Mouse (Mus musculus) embryonic facial prominence, embryonic 11.5 days (tissue): ENCODE results near the gene Dgki. TPM values are rescaled to one million over a fixed set of nuclear protein-coding genes. Genes with fewer than 3 reads are reported as not detected.

Source experiments
- ATAC-seq: fragments of 200-750 bp; cut with Nextera tagmentation; replicated peaks from 2 replicates; pipeline ENCODE4 v1.8.0; 2017; ENCODE audit warnings: low read depth; ENCODE audit not compliant: insufficient number of reproducible peaks, low FRiP score, low TSS enrichment
- DNase-seq: peaks from one replicate; pipeline ENCODE4 v3.0.0-alpha.2; 2015; ENCODE audit warnings: low spot score
- H3K27ac ChIP-seq: fragments of 300-500 bp; sonication (generic); replicated peaks from 2 replicates; pipeline ENCODE4 v1.5.1; 2014; ENCODE audit warnings: mild to moderate bottlenecking, low read depth, low read length, control low read depth
- H3K27me3 ChIP-seq: fragments of 300-500 bp; sonication (generic); 2 replicates; pipeline ENCODE4 v1.6.1; 2014; ENCODE audit warnings: mild to moderate bottlenecking, low read length, moderate library complexity, mixed read lengths; ENCODE audit not compliant: control insufficient read depth, insufficient read depth
- H3K36me3 ChIP-seq: fragments of 300-500 bp; sonication (generic); replicated peaks from 2 replicates; pipeline ENCODE4 v1.6.1; 2014; ENCODE audit warnings: low read depth, mild to moderate bottlenecking, low read length, moderate library complexity, mixed read lengths; ENCODE audit not compliant: control insufficient read depth, insufficient read depth
- H3K4me1 ChIP-seq: fragments of 300-500 bp; sonication (generic); 2 replicates; pipeline ENCODE4 v1.6.1; 2014; ENCODE audit warnings: low read length, mixed read lengths; ENCODE audit not compliant: control insufficient read depth, insufficient read depth
- H3K4me2 ChIP-seq: fragments of 300-500 bp; sonication (generic); 2 replicates; pipeline ENCODE4 v1.6.1; 2014; ENCODE audit warnings: low read depth, mild to moderate bottlenecking, control low read depth, low read length, moderate library complexity
- H3K4me3 ChIP-seq: fragments of 300-500 bp; sonication (generic); 2 replicates; pipeline ENCODE4 v1.5.1; 2014; ENCODE audit warnings: low read depth, low read length, control low read depth
- H3K9ac ChIP-seq: fragments of 300-500 bp; sonication (generic); replicated peaks from 2 replicates; pipeline ENCODE4 v1.6.1; 2014; ENCODE audit warnings: mild to moderate bottlenecking, control low read depth, low read length
- H3K9me3 ChIP-seq: fragments of 300-500 bp; sonication (generic); replicated peaks from 2 replicates; pipeline ENCODE4 v1.6.1; 2016; ENCODE audit warnings: mild to moderate bottlenecking, low read length, inconsistent platforms, mixed read lengths; ENCODE audit not compliant: control insufficient read depth
- WGBS: fragments of 180-500 bp; shearing (Covaris S2); extraction: QIAGEN DNeasy Blood & Tissue Kit; methylation state at CpG from one replicate; pipeline ENCODE4 v1.1.7; 2014; 5-methylcytosine and 5-hydroxymethylcytosine counted together
- polyA plus RNA-seq: library from polyadenylated mRNA; unstranded; fragments of >200 nt; fragmentation: Nextera tagmentation; extraction: Ambion mirVana; gene quantifications from 2 replicates; pipeline ENCODE4 v1.2.1, GENCODE M21; 2014

Dgki gene
- polyA plus RNA-seq = 0.99 and 1.0 TPM in 2 replicates

GRCm38 (mm10) chr6:37299562-37300390, at the start of gene Dgki:
Gene Dgki (minus strand): TSS chr6:37300184.
- Histone ChIP-seq H3K27ac (no peak within 1 kb of the TSS), H3K9me3 (no peaks in the 10 kb centered on the region), H3K36me3 (no peaks in the 10 kb centered on the region), H3K4me1 (no peaks in the 10 kb centered on the region; the same call in 1 of the 2 replicates), H3K27me3 (peaks cover 27% of the 10 kb centered on the region), H3K4me2 (peak within 1 kb of the TSS; percentile 99), H3K4me3 (peak within 1 kb of the TSS; percentile 64), H3K9ac (peak within 1 kb of the TSS; percentile 65)
- WGBS = under 1% methylated on average over 60 of the region's 65 CpGs
- DNase-seq (peak; percentile 78), ATAC-seq (peak; percentile 85)

- H3K9me3 ChIP-seq = no peaks in the 10 kb centered on the region
- no peak overlapping the region for H3K4me3 ChIP-seq
- no peak overlapping the region for H3K27ac ChIP-seq
- ATAC-seq = no peak
- H3K4me2 ChIP-seq = no peak overlapping the region
- no peak for DNase-seq
- H3K36me3 ChIP-seq = no peaks in the 10 kb centered on the region
- no peak overlapping the region for H3K9ac ChIP-seq
- no peaks in the 10 kb centered on the region for H3K27me3 ChIP-seq
- 76% methylated on average over 5 of the region's 5 CpGs for WGBS
- H3K4me1 ChIP-seq = no peaks in the 10 kb centered on the region
Measured at GRCm38 (mm10) chr6:37347606-37348005, 47.6 kb upstream of the Dgki start.

GRCm38 (mm10) chr6:37338055-37338454, 38.1 kb upstream of the Dgki start:
- no peak for DNase-seq
- no peak overlapping the region for H3K27ac ChIP-seq
- ATAC-seq = no peak
- no peak overlapping the region for H3K9ac ChIP-seq
- no peaks in the 10 kb centered on the region for H3K27me3 ChIP-seq
- WGBS = 92% methylated on average over 5 of the region's 5 CpGs
- no peaks in the 10 kb centered on the region for H3K4me1 ChIP-seq
- H3K9me3 ChIP-seq = no peaks in the 10 kb centered on the region
- no peaks in the 10 kb centered on the region; the same call in 1 of the 2 replicates for H3K36me3 ChIP-seq
- no peak overlapping the region for H3K4me2 ChIP-seq
- no peak overlapping the region for H3K4me3 ChIP-seq

GRCm38 (mm10) chr6:37336831-37337260, 36.9 kb upstream of the Dgki start:
- no peak overlapping the region for H3K4me3 ChIP-seq
- no peak for DNase-seq
- no peaks in the 10 kb centered on the region; the same call in 1 of the 2 replicates for H3K36me3 ChIP-seq
- peak; percentile 59; the same call in 1 of the 2 replicates for ATAC-seq
- H3K9ac ChIP-seq = no peak overlapping the region
- WGBS = 19% methylated on average over 5 of the region's 5 CpGs
- H3K27ac ChIP-seq = no peak overlapping the region
- H3K9me3 ChIP-seq = no peaks in the 10 kb centered on the region
- no peaks in the 10 kb centered on the region for H3K4me1 ChIP-seq
- no peaks in the 10 kb centered on the region for H3K27me3 ChIP-seq
- no peak overlapping the region for H3K4me2 ChIP-seq

GRCm38 (mm10) chr6:37336381-37336780, 36.4 kb upstream of the Dgki start:
- H3K9me3 ChIP-seq = no peaks in the 10 kb centered on the region
- WGBS = 64% methylated on average over 7 of the region's 7 CpGs
- no peak for ATAC-seq
- H3K27me3 ChIP-seq = no peaks in the 10 kb centered on the region
- H3K36me3 ChIP-seq = no peaks in the 10 kb centered on the region; the same call in 1 of the 2 replicates
- H3K4me2 ChIP-seq = no peak overlapping the region
- no peak for DNase-seq
- no peak overlapping the region for H3K4me3 ChIP-seq
- H3K27ac ChIP-seq = no peak overlapping the region
- H3K9ac ChIP-seq = no peak overlapping the region
- no peaks in the 10 kb centered on the region for H3K4me1 ChIP-seq

GRCm38 (mm10) chr6:37332846-37333245, 32.9 kb upstream of the Dgki start:
- H3K27ac ChIP-seq = no peak overlapping the region
- WGBS = 89% methylated on average over 10 of the region's 10 CpGs
- H3K4me1 ChIP-seq = no peaks in the 10 kb centered on the region
- no peaks in the 10 kb centered on the region for H3K9me3 ChIP-seq
- H3K27me3 ChIP-seq = no peaks in the 10 kb centered on the region
- no peak overlapping the region for H3K9ac ChIP-seq
- H3K4me2 ChIP-seq = no peak overlapping the region
- DNase-seq (no peak), ATAC-seq (no peak)
- H3K4me3 ChIP-seq = no peak overlapping the region
- H3K36me3 ChIP-seq = no peaks in the 10 kb centered on the region; the same call in 1 of the 2 replicates

GRCm38 (mm10) chr6:37329901-37330864, 30.2 kb upstream of the Dgki start:
- ATAC-seq (no peak), DNase-seq (no peak)
- Histone ChIP-seq H3K4me3 (no peak overlapping the region), H3K27ac (no peak overlapping the region), H3K4me2 (no peak overlapping the region), H3K9ac (no peak overlapping the region), H3K36me3 (no peaks in the 10 kb centered on the region; the same call in 1 of the 2 replicates), H3K9me3 (no peaks in the 10 kb centered on the region), H3K4me1 (no peaks in the 10 kb centered on the region), H3K27me3 (no peaks in the 10 kb centered on the region)
- 50% methylated on average over 5 of the region's 5 CpGs for WGBS
